Mouse (Mus musculus) embryonic facial prominence, embryonic 12.5 days (tissue): ENCODE measurements around the gene Pde4a. TPM values are rescaled to one million over a fixed set of nuclear protein-coding genes. Genes with fewer than 3 reads are reported as not detected.

Experiments used
- ATAC-seq: fragments of 200-750 bp; cut with Nextera tagmentation; 2 replicates; pipeline ENCODE4 v1.8.0; 2017; ENCODE audit not compliant: insufficient number of reproducible peaks, insufficient read depth, low FRiP score, low TSS enrichment
- H3K27ac ChIP-seq: fragments of 300-500 bp; sonication (generic); 2 replicates; pipeline ENCODE4 v1.5.1; 2016; ENCODE audit warnings: mild to moderate bottlenecking
- H3K27me3 ChIP-seq: fragments of 300-500 bp; sonication (generic); 2 replicates; pipeline ENCODE4 v1.6.1; 2016; ENCODE audit warnings: mild to moderate bottlenecking, moderate library complexity
- H3K36me3 ChIP-seq: fragments of 300-500 bp; sonication (generic); 2 replicates; pipeline ENCODE4 v1.6.1; 2016; ENCODE audit warnings: mild to moderate bottlenecking
- H3K4me1 ChIP-seq: fragments of 300-500 bp; sonication (generic); 2 replicates; pipeline ENCODE4 v1.6.1; 2016
- H3K4me2 ChIP-seq: fragments of 300-500 bp; sonication (generic); replicated peaks from 2 replicates; pipeline ENCODE4 v1.6.1; 2016; ENCODE audit warnings: mild to moderate bottlenecking, moderate library complexity
- H3K4me3 ChIP-seq: fragments of 300-500 bp; sonication (generic); 2 replicates; pipeline ENCODE4 v1.5.1; 2016; ENCODE audit warnings: mild to moderate bottlenecking
- H3K9ac ChIP-seq: fragments of 300-500 bp; sonication (generic); 2 replicates; pipeline ENCODE4 v1.6.1; 2016; ENCODE audit warnings: mild to moderate bottlenecking, moderate library complexity
- H3K9me3 ChIP-seq: fragments of 300-500 bp; sonication (generic); 2 replicates; pipeline ENCODE4 v1.6.1; 2016; ENCODE audit warnings: mild to moderate bottlenecking, moderate library complexity
- WGBS: fragments of 180-500 bp; shearing (Covaris S2); methylation state at CpG from one replicate; pipeline ENCODE4 v1.1.7; 2016; 5-methylcytosine and 5-hydroxymethylcytosine counted together
- polyA plus RNA-seq: library from polyadenylated mRNA; unstranded; fragments of >200 nt; fragmentation: Nextera tagmentation; extraction: Ambion mirVana; gene quantifications from 2 replicates; pipeline ENCODE4 v1.2.1, GENCODE M21; 2016

The Pde4a gene
- polyA plus RNA-seq, 1 experiment from 2014 or later: 5.6 TPM

DNA sequence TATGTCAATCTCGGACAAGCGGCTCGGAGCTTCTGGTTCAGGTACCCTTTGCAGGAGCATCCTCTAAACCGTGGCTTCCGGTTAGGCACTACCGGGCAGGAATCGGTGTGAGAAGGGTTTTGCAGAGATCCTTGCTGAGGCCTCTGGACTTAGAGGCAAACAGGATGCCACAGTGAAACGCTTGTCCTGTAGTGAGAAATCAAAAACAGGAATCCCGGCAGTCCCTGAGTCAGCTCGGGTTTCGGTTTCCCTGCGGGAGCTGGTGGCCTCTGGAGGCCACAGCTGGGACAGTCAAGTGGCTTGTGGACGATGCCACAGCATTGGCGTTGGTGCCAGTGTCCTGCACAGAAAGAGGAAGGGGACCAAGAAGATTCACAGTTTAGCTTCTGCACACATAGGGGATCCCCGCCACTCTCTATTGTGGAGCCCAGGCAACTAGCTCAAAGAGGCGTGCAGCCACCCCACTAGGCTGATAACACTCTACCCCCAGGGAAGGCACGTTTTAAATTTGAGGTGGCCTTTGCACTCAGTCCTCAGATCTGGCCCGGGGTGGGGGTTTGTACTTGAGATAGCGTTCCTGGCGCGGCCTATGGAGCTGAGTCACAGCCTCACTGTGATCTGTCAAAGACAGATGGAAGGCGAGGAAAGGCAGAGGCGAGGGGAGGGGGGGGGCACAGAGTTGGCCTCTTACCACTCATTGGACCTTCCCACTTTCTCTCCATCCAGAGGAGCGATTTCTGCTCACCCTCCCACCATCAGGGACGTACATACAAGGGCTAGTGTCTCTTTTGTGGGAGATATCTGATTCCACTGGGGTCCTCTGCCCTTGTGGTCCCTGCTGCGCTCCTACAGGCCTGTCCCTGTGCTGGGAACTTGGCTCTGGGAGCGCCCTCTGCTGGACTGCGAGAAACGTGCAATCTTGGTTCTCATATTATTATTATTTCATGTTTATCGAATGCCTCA is 2.9 kb downstream of the Pde4a start:
- peaks cover 48% of the 10 kb centered on the region for H3K4me1 ChIP-seq
- H3K4me3 ChIP-seq: peak overlapping the region; percentile 1; the same call in 1 of the 2 replicates
- WGBS: 5% methylated on average over 30 of the region's 30 CpGs
- H3K27ac ChIP-seq: peak overlapping the region; percentile 70
- no peaks in the 10 kb centered on the region for H3K9me3 ChIP-seq
- peak; percentile 60; the same call in 1 of the 2 replicates for ATAC-seq
- no peaks in the 10 kb centered on the region for H3K36me3 ChIP-seq
- peaks cover 39% of the 10 kb centered on the region for H3K27me3 ChIP-seq
- peak overlapping the region; percentile 36 for H3K4me2 ChIP-seq
- H3K9ac ChIP-seq: no peak overlapping the region

DNA sequence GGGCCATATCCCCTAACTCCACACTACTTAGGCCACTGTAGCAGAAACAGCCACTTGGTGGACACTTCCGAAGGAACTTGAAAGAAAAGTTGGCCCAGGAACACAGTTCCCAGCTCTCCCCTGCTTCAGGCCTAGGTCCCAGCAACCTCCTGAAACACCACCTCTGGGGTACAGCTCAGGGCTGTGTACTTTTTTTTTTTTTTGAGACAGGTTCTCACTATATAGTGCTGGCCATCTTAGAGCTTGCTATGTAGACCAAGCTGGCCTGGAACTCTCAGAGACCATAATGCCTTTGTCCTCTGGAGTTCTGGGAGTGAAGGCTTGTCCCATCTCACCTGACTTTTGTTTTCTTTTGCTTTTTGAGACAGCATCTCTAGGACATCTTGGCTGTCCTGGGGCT is 3.6 kb downstream of the Pde4a start:
- ATAC-seq: no peak
- WGBS: 52% methylated on average over 1 of the region's 1 CpGs
- Histone ChIP-seq H3K27ac (0 out of 2 replicates have a peak overlapping the region, but pooled peaks have one; percentile 70), H3K36me3 (no peaks in the 10 kb centered on the region), H3K9me3 (no peaks in the 10 kb centered on the region), H3K4me1 (peaks cover 47% of the 10 kb centered on the region), H3K4me3 (no peak overlapping the region), H3K9ac (no peak overlapping the region), H3K27me3 (peaks cover 31% of the 10 kb centered on the region), H3K4me2 (0 out of 2 replicates have a peak overlapping the region, but pooled peaks have one; percentile 36)

DNA sequence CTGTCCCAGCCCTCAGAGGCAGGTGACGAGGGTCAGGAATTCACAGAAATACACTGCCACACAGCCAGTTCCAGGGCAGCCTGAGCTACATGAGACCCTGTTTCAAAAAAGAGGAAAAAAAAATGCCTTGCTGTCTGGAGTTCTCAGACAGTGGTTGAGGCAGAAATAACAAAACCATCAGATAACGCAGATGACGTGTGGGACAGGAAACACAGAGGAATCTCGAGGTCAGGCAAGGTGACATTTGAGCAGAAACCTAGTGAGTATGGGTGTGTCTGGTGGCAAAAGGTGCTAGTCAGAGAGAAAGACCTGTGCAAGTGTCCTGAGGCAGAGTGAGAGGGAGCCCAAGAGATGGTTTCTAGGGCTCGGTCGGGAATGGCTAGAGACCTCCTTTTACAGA is 6.8 kb downstream of the Pde4a start:
- Histone ChIP-seq H3K9ac (no peak overlapping the region), H3K4me3 (no peak overlapping the region), H3K4me1 (peaks cover 19% of the 10 kb centered on the region), H3K36me3 (no peaks in the 10 kb centered on the region), H3K27ac (no peak overlapping the region), H3K27me3 (no peaks in the 10 kb centered on the region), H3K9me3 (no peaks in the 10 kb centered on the region), H3K4me2 (no peak overlapping the region)
- ATAC-seq: no peak
- WGBS: 64% methylated on average over 6 of the region's 6 CpGs

DNA sequence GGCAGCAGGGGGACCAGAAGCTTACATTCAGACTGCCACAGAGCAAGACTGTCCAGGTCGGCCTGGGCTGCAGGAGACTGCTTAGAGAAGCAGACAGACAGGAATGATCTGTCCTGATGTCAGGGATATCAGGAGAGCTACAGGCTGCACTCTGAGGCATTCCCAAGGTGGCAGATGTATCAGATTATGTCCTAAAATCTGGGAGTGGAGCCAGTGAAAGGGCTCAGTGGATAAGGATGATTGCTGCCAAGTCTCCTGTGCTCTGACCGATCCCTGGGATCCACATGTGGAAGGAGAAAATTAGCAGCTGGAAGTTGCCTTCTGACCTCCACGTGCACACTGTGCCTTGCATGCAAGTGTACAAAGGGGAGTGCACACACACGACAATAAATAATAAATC is 14.9 kb downstream of the Pde4a start:
- H3K36me3 ChIP-seq: no peaks in the 10 kb centered on the region
- H3K4me3 ChIP-seq: no peak overlapping the region
- H3K27ac ChIP-seq: no peak overlapping the region
- no peaks in the 10 kb centered on the region for H3K9me3 ChIP-seq
- H3K4me1 ChIP-seq: peaks cover 14% of the 10 kb centered on the region; the same call in 1 of the 2 replicates
- H3K9ac ChIP-seq: no peak overlapping the region
- H3K4me2 ChIP-seq: no peak overlapping the region
- H3K27me3 ChIP-seq: peaks cover 26% of the 10 kb centered on the region
- 55% methylated on average over 4 of the region's 4 CpGs for WGBS
- no peak for ATAC-seq

DNA sequence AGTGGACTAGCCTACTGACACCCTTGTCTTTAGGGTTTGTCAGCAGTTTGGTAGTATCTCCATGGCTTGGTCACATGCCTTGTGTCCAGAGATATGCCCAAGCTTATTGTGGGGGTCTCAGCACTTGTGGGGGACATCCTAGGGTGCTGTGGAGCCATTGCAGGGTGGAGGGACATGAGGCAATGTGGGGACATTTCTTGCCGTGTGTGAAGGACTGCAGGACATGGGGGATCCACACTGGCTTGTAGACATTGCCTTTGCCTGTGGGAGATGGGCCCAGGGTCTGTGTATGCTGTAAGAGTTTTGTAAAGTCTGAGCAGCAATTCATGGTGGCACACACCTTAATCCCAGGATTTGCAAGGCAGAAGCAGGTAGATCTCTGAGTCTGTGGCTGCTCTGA is 15.3 kb downstream of the Pde4a start:
- H3K36me3 ChIP-seq: no peaks in the 10 kb centered on the region
- no peak overlapping the region for H3K4me2 ChIP-seq
- H3K27me3 ChIP-seq: peaks cover 30% of the 10 kb centered on the region
- H3K4me1 ChIP-seq: peaks cover 14% of the 10 kb centered on the region; the same call in 1 of the 2 replicates
- H3K27ac ChIP-seq: no peak overlapping the region
- WGBS: 57% methylated on average over 1 of the region's 1 CpGs
- H3K9me3 ChIP-seq: no peaks in the 10 kb centered on the region
- no peak overlapping the region for H3K4me3 ChIP-seq
- no peak overlapping the region for H3K9ac ChIP-seq
- ATAC-seq: no peak

DNA sequence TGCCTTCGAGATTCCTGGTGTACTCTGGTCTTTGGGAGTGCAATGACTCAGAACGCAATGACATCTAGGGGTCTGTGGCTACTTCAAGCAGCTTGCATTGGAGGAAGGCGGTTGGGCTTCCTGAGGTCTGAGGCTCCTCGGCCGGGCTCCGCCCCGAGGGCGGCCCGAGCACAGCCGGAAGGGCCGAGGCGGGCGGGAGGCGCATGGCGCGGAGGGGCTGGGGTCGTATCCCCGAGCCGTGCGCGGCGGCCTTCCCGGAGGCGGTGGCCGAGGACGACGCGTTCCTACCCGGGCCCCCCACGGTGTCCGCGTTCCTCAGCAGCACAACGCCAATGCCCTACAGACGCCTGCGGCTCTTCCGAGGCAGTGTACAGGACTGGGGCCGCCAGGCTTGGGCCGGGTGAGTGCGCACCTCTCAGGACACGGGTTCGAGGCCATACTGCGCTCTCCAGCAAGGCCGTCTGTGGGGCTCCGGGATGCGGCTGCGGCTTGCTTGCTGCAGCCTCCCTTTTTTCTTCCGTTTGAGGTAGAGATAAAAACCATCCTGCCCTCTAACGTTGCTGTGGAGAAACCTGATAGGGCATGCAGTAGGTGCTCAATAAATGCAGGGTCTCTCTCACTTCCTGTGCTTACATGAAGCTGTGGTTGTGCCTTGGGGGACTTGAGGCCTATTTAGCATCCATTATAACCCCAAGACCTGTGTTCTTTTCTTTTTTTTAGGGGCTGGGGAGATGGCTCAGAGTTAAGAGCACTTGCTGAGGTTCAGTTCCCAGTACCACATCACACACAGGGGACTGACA is 16.1 kb downstream of the Pde4a start:
- Histone ChIP-seq H3K27me3 (peaks cover 31% of the 10 kb centered on the region), H3K4me1 (peaks cover 14% of the 10 kb centered on the region; the same call in 1 of the 2 replicates), H3K4me3 (peak overlapping the region; percentile 28), H3K4me2 (peak overlapping the region; percentile 50), H3K9me3 (no peaks in the 10 kb centered on the region), H3K9ac (peak overlapping the region; percentile 24; the same call in 1 of the 2 replicates), H3K36me3 (no peaks in the 10 kb centered on the region), H3K27ac (no peak overlapping the region)
- WGBS: 8% methylated on average over 48 of the region's 48 CpGs
- no peak for ATAC-seq

DNA sequence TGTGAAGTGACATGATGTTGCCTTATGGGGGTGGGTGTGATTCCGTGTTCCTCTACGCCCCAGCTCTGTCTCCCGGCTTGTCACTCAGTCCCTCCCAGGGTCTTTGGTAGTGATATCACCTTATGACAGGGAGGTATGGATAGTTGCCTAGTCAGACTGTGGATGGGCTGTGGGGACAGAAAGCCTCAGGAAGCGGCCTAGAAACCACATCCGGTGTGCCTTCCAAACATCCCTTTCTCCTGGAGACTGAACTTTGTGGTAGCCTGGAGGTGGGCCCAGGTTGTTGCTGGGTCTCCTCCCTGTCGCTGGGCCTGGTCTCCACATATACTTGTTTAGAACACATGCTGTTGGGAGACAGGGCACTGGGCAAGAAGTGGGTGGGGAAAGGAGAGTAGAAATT is 17.9 kb downstream of the Pde4a start:
- no peak overlapping the region for H3K4me2 ChIP-seq
- H3K4me3 ChIP-seq: no peak overlapping the region; the same call in 1 of the 2 replicates
- no peaks in the 10 kb centered on the region for H3K36me3 ChIP-seq
- no peak for ATAC-seq
- no peak overlapping the region for H3K9ac ChIP-seq
- peaks cover 14% of the 10 kb centered on the region; the same call in 1 of the 2 replicates for H3K4me1 ChIP-seq
- no peak overlapping the region for H3K27ac ChIP-seq
- WGBS: 89% methylated on average over 6 of the region's 6 CpGs
- H3K27me3 ChIP-seq: peaks cover 31% of the 10 kb centered on the region
- no peaks in the 10 kb centered on the region for H3K9me3 ChIP-seq

DNA sequence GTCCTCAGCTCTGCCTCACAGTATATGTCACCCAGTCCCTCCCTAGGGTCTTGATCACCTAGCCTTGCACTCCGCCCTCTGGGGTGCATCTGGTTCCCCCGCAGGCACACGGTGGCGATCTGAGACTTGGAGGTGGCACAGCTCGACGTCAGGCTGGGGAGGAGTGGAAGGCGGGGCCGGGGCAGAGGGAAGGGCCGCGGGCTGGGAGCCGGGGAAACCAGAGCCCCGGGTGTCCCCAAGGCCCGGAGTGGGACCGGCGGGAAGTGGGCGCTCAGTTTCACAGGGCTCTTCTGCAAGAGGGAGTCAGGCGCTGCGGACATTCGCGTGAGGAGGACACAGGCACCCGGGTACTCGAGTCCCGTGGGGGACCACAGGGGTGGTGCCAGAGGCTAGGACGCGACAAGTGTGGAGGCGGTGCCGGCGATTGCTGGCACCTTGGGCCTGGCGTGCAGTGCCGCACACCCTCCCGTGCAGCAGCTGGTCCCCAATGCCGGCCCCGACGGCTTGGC is 18.4 kb downstream of the Pde4a start:
- H3K27me3 ChIP-seq: peaks cover 31% of the 10 kb centered on the region
- H3K36me3 ChIP-seq: no peaks in the 10 kb centered on the region
- 7% methylated on average over 34 of the region's 34 CpGs for WGBS
- H3K9ac ChIP-seq: no peak overlapping the region; the same call in 1 of the 2 replicates
- no peak for ATAC-seq
- peak overlapping the region; percentile 48 for H3K4me2 ChIP-seq
- no peak overlapping the region for H3K27ac ChIP-seq
- H3K9me3 ChIP-seq: no peaks in the 10 kb centered on the region
- peak overlapping the region; percentile 24 for H3K4me3 ChIP-seq
- peaks cover 14% of the 10 kb centered on the region; the same call in 1 of the 2 replicates for H3K4me1 ChIP-seq

DNA sequence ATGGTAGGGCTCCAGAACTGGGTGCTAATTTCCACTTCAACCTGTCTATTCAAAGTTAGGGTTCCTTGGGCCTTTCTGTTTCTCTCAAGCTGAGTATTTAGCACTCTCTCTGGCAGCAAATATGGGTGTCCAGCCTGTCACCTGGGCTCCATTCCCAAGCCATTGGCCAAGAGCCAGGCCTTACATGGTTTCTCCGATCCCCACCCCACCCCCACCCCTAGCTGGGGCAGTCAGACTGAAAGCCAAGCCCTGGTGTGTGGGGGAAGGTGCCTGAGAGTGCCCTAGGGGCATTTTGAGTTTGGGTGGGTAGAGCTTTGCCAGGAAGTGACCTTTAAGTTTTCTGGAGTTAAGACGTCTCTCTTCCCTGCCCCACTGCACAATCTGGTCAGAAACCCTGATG is 19.2 kb downstream of the Pde4a start:
- Histone ChIP-seq H3K4me2 (no peak overlapping the region), H3K4me3 (no peak overlapping the region), H3K36me3 (no peaks in the 10 kb centered on the region), H3K4me1 (peaks cover 14% of the 10 kb centered on the region; the same call in 1 of the 2 replicates), H3K27me3 (peaks cover 31% of the 10 kb centered on the region), H3K27ac (no peak overlapping the region), H3K9me3 (no peaks in the 10 kb centered on the region), H3K9ac (no peak overlapping the region)
- WGBS: 19% methylated on average over 2 of the region's 2 CpGs
- ATAC-seq: no peak

DNA sequence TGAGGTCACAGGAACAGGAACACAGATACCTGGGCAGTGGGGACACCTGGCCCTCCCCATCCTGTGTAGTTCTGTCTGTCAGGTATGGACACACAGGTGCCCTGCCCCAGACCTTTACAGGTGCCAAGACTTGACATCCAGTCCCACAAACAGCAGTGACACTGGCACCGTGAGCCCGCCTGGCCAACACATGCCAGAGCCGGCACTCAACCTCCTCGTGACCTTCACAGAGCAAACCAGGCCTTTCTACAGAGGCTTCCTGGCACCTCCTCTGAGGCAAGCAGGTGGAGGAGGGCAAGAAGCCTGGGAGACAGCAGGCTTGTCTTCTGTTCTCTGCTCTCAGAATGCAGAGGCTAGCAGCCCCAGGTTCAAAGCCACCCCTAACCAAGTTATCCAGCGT is 19.9 kb downstream of the Pde4a start:
- no peak overlapping the region for H3K4me2 ChIP-seq
- no peak overlapping the region for H3K4me3 ChIP-seq
- H3K9me3 ChIP-seq: no peaks in the 10 kb centered on the region
- peaks cover 14% of the 10 kb centered on the region; the same call in 1 of the 2 replicates for H3K4me1 ChIP-seq
- WGBS: 79% methylated on average over 5 of the region's 5 CpGs
- H3K9ac ChIP-seq: no peak overlapping the region
- H3K36me3 ChIP-seq: no peaks in the 10 kb centered on the region
- no peak for ATAC-seq
- H3K27me3 ChIP-seq: peaks cover 31% of the 10 kb centered on the region
- H3K27ac ChIP-seq: no peak overlapping the region

DNA sequence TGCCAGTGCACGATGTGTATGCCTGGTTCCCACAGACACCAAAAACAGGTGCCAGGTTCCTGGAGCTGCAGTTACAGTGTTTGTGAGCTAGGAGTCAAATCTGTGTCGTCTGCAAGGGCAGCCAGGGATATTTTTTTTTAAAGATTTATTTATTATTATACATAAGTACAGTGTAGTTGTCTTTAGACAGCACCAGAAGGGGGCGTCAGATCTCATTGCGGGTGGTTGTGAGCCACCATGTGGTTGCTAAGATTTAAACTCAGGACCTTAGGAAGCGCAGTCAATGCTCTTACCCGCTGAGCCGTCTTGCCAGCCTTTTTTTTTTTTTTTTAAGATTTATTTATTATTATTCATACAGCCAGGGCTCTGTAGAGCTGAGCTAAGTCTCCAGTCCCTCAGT is 24.4 kb downstream of the Pde4a start:
- no peak overlapping the region for H3K4me2 ChIP-seq
- H3K9me3 ChIP-seq: no peaks in the 10 kb centered on the region
- 51% methylated on average over 7 of the region's 7 CpGs for WGBS
- H3K27me3 ChIP-seq: peaks cover 7% of the 10 kb centered on the region; the same call in 1 of the 2 replicates
- H3K27ac ChIP-seq: no peak overlapping the region
- no peaks in the 10 kb centered on the region for H3K36me3 ChIP-seq
- no peaks in the 10 kb centered on the region for H3K4me1 ChIP-seq
- no peak for ATAC-seq
- no peak overlapping the region for H3K9ac ChIP-seq
- H3K4me3 ChIP-seq: no peak overlapping the region
